Mouse (Mus musculus) heart, adult 18-20 months (tissue): ENCODE results near the gene Cftr. TPM values are rescaled to one million over a fixed set of nuclear protein-coding genes. Genes with fewer than 3 reads are reported as not detected.

ENCODE experiments used
- DNase-seq, 2 experiments: peaks; one replicate each; pipeline ENCODE4 v3.0.0; 2021 to 2022; ENCODE audit warnings: mixed read lengths in 1 of 2
- total RNA-seq, 2 experiments: library from RNA; stranded (reverse); gene quantifications; 2 replicates each; pipeline ENCODE4 v1.2.3; 2021

Cftr gene
- total RNA-seq, 2 experiments from 2014 or later: 0.17 to 0.51 TPM

DNA sequence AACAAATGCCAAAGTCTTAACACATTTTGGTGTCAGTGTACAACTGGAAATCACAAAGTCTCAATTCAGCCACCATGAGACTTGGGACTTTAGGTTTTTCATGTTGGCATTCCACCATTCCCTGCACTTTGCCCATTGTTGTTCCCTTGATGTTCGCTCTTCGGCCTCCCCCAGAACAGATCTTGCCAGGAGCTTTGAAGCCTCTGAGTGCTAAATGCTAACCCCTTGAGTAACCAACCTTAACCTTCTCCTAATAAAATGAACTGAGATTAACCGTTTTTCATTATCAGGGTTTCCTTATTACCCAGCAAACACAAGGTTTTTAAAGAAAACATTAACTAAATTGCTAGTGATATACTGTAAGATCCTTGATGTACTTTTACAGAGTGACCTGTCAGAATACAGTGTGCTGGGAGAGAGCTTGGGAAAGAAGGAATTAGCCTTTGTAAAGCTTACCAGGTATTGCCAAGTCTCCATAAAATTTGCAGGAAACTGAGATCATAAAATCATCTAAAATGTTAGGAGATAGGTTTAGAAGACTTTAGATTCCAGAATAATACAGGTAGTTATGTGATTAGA lies 144.0 kb downstream of the Cftr start:
- DNase-seq: no peak

DNA sequence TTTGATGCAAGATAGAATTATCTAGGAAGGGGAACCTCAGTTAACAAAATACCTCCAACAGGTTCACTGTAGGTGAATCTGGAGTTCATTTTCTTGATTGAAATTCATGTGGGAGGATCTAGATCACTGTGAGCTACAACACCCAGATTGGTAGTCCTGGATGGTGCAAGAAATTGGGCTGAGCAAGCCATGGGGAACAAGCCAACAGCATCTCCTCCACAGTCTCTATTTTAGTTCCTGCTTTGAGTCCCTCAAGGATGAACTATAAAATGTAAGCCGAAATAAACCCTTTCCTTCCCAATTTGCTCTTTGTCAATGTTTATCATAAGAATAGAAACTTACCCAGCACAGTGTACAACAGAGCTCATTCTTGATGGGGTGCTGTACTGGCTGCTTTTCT lies 152.5 kb downstream of the Cftr start:
- no peak for DNase-seq

DNA sequence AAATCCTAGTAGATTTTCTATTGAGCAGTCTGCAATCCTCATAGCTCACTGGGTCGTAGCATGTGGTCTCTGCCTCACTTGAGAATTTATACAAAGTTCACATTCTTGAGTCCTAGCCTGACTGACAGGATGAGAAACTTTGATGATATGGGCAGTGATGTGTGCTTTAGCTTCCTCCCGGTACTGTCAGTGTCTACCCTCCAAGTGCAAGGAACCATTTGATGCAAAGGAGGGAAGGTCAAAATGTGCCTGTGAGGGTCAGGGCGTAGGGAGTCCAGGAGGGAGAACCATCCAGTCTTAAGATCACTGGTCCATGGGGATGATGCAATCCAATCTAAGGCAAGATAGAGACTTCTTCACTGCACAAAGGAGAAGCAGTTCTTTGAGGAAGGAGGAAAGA lies 164.9 kb downstream of the Cftr start:
- no peak for DNase-seq

DNA sequence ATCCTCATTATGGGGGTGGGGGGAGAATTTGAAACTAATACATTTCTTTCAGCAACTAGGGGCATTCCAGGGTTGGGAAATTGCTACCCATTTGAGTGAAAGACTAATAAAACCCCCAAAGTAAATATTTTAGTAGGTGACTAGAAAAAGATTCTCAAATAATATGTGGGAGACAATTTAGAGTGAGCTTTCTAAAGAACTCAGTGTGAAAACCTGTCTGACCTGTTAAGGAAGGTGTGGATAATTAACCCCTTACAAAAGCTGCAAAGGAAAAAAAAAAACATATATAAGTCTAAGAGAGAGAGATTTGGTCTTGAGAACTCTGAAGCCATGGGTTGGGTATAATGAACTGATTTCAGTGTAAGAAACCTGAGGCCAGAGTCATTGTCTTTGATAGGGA lies 167.8 kb downstream of the Cftr start:
- DNase-seq: no peak

DNA sequence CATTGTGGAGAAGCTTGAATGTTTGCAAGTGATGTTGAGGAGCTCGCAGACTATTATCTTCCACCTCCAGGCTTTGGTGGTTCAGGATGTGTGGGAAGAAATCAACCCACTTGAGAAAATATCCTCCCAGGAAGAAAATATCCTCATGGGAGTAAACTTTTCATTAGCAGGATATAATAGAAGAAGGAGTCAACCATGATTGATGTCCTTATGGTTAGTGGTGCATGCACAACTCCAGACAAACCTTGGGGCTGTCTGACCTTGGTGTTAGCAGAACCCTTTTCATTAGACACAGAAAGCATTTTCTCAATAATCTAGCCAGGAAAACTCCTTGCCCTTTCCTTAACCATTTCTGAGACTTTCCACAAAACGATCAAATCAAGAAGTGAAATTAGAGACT lies 173.8 kb downstream of the Cftr start:
- no peak for DNase-seq

DNA sequence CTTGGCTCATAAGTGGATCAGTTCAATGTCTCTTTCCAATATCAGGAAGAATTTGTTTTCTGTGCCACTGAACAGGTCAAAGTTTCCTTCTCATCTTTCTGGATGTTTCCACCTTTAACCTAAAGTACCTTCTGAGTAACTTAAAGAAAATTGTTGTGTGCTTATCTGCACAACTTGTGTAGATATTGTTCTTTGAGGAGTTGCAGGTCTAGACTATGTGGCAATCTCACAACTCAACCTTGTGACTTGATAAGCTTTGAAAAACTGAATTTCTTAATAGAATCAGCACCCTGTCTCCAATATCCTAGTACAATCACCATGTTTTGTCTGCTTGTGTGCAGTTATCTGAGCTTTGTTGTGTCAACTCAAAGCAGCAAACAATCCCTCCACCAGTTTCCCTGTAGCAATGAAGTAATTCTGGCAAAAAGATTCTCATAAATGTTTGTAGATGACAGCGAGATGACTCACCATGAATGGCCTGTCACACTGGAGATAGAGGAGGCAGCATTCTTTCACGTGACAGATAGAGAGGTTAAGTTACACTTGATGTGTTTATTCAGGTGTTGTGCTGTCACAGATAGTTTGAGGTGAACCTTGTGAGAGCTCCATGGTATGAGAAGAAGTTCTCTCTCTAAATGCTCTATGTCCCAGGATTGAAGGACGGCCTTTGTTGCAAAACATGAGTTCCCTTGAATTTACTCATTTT lies 178.8 kb downstream of the Cftr start:
- DNase-seq: no peak

DNA sequence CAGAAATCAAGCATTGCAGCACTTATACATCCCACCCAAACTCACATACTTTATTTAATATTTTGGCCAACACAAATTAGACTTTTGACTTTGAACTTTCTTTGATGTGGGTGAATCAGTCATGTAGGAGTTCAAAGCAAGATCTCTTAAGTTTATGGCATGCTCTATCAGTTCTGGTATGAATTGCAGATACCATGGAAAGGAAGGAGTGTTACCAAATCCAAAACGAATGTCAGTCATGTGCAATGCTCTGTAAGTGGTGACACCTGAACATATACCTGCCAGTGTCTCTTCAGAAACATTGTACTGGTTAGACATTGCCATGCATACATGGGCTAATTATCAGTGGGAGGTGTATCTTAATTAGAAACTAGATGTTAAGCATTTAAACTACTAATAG lies 189.7 kb downstream of the Cftr start:
- DNase-seq: no peak

DNA sequence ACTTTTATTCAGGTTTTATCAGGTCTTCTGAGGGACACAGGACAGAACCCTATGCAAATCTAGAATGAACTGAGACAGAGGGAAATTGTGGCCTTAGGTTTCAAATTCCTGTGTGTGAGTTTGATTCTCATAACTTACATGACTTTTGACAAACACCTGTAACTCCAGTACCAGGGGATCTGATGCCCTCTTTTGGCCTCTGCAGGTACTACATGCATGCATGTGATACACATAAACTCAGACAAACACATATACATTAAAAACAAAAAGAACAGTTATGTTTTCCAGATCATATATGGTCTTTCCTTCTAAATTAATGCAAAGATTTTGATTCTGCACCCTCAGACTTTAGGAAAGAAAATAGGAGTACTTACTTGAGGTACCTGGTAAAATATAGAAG lies 190.5 kb downstream of the Cftr start:
- no peak for DNase-seq

DNA sequence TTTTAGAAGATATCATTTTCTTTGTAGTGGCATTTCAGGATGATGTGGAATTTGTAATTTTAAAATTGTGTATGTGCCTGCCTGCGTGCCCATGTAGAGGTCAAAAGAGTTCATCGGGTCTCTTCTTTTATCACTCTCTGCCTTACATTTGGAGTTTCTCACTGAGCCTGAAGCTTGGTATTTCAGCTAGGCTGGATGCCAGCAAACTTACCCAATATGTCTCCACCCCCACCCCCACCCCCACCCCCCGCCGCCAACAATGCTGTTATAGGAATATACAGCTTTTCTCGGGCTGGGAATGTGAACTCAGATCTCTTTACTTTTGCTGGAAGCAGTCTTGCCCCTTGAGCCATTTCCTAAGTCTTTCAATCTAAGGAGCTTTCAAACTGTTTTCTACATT lies 191.7 kb downstream of the Cftr start:
- no peak for DNase-seq

DNA sequence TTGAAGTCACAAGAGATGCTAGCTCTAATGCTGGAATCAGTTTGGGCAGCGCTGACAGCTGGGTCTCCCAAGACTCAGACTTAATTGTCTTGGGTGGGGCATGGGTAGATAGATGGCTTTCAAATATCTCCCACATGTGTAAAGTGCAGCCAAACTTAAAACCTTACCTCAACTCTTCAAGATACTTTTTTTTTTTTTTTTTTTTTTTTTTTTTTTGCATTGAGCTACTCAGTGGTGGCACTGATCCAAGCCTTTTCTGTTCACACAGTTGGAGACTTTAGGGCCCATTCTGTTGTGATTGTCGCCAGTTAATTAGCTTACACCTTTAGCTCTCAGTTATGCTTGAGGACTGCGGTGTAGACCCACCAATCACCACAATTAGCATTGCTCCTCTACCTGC lies 198.6 kb downstream of the Cftr start:
- no peak for DNase-seq

DNA sequence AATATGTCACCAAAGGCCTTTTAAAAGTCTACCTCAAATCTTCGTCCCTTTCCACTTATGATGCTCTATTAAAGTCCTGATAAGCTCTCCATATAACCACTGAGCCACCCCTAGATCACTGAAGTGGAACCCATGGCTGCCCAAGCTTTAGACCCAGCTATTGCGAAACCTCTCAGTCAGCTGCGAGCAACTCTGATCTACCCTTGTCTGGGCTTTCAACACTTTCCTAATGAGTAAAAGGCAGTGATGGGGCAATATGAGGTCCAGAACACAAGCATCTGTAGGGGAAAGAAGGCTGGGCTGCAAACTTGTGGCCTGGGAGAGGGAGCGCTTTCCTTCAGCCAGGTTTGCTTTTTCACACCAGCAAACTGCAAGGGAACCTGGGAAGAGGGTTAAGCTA lies 199.2 kb downstream of the Cftr start:
- DNase-seq: no peak

Other genes starting within 250 kb of the Cftr start
- 1 to 10 TPM in 1 of 2 experiments, under 1 TPM in 1; 0.65 to 1.1 TPM for gene Wnt2, start 140.1 kb upstream of the Cftr start, total RNA-seq
- gene Asz1, start 61.6 kb upstream of the Cftr start, total RNA-seq: not detected